Mouse (Mus musculus): Measurements from ENCODE around the gene Gm11172. TPM values are rescaled to one million over a fixed set of nuclear protein-coding genes. Genes with fewer than 3 reads are reported as not detected.
"Not testable (repeated sequence)": the region's sequence is repeated elsewhere in the genome, so short reads cannot be mapped to it uniquely, and the experiment has no call there.

Gene Gm11172
- polyA plus RNA-seq, 1 experiment from 2014 or later: not detected

DNA sequence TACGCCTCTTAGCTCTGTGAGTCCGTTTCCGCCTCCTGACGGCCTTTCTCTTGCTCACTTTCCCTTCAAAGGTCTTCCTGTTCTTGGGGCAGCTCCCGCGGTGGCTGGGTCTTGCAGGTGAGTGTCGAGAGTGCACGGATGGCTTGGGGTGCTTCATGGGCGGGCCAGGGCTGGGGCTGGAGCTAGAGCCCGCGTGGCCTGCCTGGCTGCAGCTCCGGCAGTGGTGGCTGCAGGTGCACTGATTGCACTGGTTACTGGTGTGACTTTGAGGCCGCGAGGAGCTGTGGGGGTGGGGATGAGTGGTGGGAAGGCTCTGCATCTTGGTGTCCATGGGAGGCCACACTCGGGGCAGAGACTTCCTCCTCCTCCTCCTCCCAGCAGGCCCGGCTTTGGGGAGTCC lies 24.4 kb upstream of the Gm11172 start, which contains the start of gene Tnp2:
Gene Tnp2 (minus strand): TSS at position 390 of the 400 bp plus-strand sequence.
- Histone ChIP-seq H3K9me3 (replicated peaks) (no peaks in the 10 kb centered on the region), H3K4me3 (no peak within 1 kb of the TSS), H3K36me3 (no peaks in the 10 kb centered on the region), H3K27ac (0 out of 2 replicates have a peak within 1 kb of the TSS, but pooled peaks have one; percentile 12), H3K27me3 (ENCODE audit: low read depth, poor library complexity, severe bottlenecking) (peaks cover 8% of the 10 kb centered on the region), H3K4me1 (peaks cover 47% of the 10 kb centered on the region)
- 44% methylated on average over 16 of the region's 16 CpGs for whole genome bisulfite sequencing
- DNase-seq (ENCODE audit: low spot score): no peak

DNA sequence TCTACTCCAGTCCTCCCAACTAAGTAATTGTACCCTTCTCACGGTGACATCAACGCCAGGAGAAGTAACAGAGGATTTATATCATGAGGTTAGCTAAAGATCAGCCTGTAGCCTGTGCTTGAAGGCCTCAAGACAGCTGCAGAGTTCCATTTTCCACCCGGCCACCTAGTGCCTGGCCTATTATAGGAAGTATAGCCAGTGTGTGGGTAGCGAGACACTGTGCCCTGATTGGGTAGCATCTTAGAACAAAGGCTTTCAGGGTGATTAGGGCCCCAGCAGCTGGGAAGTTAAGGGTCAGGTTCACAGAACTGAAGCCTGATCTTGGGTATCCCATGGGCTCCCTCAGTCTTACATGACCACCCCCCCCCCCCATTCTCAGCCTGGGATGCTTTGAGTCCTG lies 23.8 kb upstream of the Gm11172 start:
- no peaks in the 10 kb centered on the region for H3K36me3 ChIP-seq
- 47% methylated on average over 4 of the region's 4 CpGs for WGBS
- no peaks in the 10 kb centered on the region for H3K9me3 ChIP-seq (replicated peaks)
- H3K4me3 ChIP-seq: no peak overlapping the region
- no peak for DNase-seq (ENCODE audit: low spot score)
- H3K27me3 ChIP-seq (ENCODE audit: low read depth, poor library complexity, severe bottlenecking): peaks cover 2% of the 10 kb centered on the region; the same call in 1 of the 2 replicates
- no peak overlapping the region for H3K27ac ChIP-seq
- H3K4me1 ChIP-seq: peaks cover 42% of the 10 kb centered on the region

DNA sequence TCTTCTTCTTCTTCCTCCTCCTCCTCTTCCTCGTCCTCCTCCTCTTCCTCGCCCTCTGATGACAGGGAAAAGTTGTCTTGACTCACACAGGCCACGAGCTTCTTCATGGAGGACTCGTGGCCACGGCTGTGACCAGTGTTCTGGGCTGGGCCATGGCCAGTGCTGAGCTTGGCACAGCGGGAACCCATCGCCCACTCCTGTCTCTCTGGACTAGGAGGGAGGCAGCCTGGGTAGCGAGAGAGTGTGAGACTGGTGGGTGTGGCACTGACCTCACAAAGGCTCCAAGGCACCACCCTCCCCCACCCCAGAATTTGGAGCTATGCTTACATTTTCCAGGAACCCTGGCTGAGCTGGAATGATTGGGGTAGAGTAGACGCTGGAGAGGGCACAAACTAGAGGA lies 22.0 kb upstream of the Gm11172 start, which contains the start of gene Prm3:
Gene Prm3 (minus strand): TSS at position 213 of the 400 bp plus-strand sequence.
- Histone ChIP-seq H3K4me3 (no peak within 1 kb of the TSS), H3K9me3 (replicated peaks) (no peaks in the 10 kb centered on the region), H3K36me3 (no peaks in the 10 kb centered on the region), H3K27ac (no peak within 1 kb of the TSS), H3K27me3 (ENCODE audit: low read depth, poor library complexity, severe bottlenecking) (peaks cover 14% of the 10 kb centered on the region), H3K4me1 (peaks cover 28% of the 10 kb centered on the region)
- 76% methylated on average over 9 of the region's 9 CpGs for WGBS
- no peak for DNase-seq (ENCODE audit: low spot score)

DNA sequence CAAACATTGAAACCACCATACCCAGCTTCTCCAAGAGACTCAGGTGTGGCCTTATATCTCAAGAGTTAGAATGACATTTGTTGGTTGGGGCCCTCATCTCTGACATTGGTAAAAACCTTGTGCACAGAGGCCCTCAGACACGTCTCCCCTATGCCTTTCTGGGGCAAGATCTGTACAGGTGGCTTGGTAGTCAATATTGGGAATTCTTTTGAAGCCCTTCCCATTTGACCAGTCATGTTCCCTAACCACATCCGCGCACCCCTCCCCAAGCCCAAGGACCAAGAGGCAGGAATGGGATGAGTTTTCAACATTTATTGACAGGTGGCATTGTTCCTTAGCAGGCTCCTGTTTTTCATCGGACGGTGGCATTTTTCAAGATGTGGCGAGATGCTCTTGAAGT lies 16.7 kb upstream of the Gm11172 start, which contains the start of gene Prm2:
Gene Prm2 (minus strand): TSS at position 101 of the 400 bp plus-strand sequence.
- no peak within 1 kb of the TSS for H3K4me3 ChIP-seq
- 84% methylated on average over 6 of the region's 6 CpGs for WGBS
- no peaks in the 10 kb centered on the region for H3K36me3 ChIP-seq
- H3K4me1 ChIP-seq: peaks cover 4% of the 10 kb centered on the region
- H3K27ac ChIP-seq: no peak within 1 kb of the TSS
- no peaks in the 10 kb centered on the region for H3K9me3 ChIP-seq (replicated peaks)
- peaks cover 32% of the 10 kb centered on the region for H3K27me3 ChIP-seq (ENCODE audit: low read depth, poor library complexity, severe bottlenecking)
- no peak for DNase-seq (ENCODE audit: low spot score)

GRCm38 (mm10) chr16:10802420-10802819 lies 10.3 kb upstream of the Gm11172 start:
- WGBS: 95% methylated on average over 3 of the region's 3 CpGs
- H3K4me1 ChIP-seq: peaks cover 18% of the 10 kb centered on the region
- H3K27ac ChIP-seq; H3K36me3 ChIP-seq; H3K27me3 ChIP-seq (ENCODE audit: low read depth, poor library complexity, severe bottlenecking); DNase-seq (ENCODE audit: low spot score); H3K9me3 ChIP-seq (replicated peaks); H3K4me3 ChIP-seq: not testable (repeated sequence)

- Histone ChIP-seq H3K27me3 (ENCODE audit: low read depth, poor library complexity, severe bottlenecking) (no peaks in the 10 kb centered on the region), H3K9me3 (replicated peaks) (no peaks in the 10 kb centered on the region), H3K4me3 (no peak within 1 kb of the TSS), H3K27ac (no peak within 1 kb of the TSS), H3K36me3 (no peaks in the 10 kb centered on the region), H3K4me1 (peaks cover 15% of the 10 kb centered on the region)
- DNase-seq (ENCODE audit: low spot score): no peak
- WGBS: 80% methylated on average over 10 of the region's 10 CpGs
These were observed 6.8 kb upstream of the Gm11172 start, which contains the start of gene Prm1 for GRCm38 (mm10) chr16:10805789-10806527. TSS of gene Prm1 (minus strand) at chr16:10805839.

DNA sequence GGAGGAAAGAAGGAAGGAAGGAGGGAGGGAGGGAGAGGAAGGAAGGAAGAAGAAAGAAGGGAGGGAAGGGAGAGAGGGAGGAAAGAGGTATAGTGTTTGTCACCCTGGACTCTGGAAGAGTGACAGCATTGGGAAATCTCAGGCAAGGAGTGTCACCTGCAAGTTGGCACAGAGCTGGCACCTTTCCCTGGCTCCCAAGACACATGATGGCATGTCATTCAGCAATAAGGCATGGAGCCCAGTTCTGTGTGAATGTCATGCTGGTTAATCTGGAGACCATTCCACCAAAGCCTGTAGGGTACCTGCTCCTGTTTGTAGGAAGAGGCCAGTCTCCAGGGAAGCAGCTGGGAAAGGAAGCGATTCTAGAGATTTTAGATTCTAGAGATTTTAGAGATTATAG lies 2.3 kb upstream of the Gm11172 start:
- Histone ChIP-seq H3K27ac (no peak overlapping the region), H3K4me3 (no peak overlapping the region), H3K36me3 (no peaks in the 10 kb centered on the region), H3K27me3 (ENCODE audit: low read depth, poor library complexity, severe bottlenecking) (no peaks in the 10 kb centered on the region), H3K9me3 (replicated peaks) (no peaks in the 10 kb centered on the region), H3K4me1 (peaks cover 20% of the 10 kb centered on the region)
- 79% methylated on average over 1 of the region's 1 CpGs for WGBS
- DNase-seq (ENCODE audit: low spot score): no peak

- Histone ChIP-seq H3K9me3 (replicated peaks) (no peaks in the 10 kb centered on the region), H3K4me3 (no peak overlapping the region), H3K27me3 (ENCODE audit: low read depth, poor library complexity, severe bottlenecking) (no peaks in the 10 kb centered on the region), H3K36me3 (no peaks in the 10 kb centered on the region), H3K27ac (no peak overlapping the region), H3K4me1 (peaks cover 9% of the 10 kb centered on the region; the same call in 1 of the 2 replicates)
- WGBS: 79% methylated on average over 4 of the region's 4 CpGs
- no peak for DNase-seq (ENCODE audit: low spot score)
These were observed 1.0 kb downstream of the Gm11172 start for GRCm38 (mm10) chr16:10813726-10814125.

DNA sequence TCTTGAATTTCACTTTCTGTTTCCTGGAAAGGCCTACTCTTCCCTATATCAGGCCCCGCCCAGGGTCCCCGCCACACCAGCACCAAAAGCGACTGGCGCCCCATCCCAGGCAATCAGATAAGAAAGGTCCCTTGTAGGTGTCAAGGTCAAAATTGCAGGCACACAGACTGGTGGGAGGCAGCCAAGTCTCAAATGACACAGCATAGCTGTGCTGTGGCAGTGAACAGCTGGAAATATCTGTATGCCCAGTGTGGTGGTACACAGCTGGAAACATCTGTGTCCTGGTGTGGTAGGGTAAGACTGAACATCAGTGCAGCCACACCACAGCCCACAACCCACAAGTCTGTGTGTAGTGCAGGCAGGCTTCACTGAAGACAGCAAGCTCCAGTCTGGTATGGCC lies 2.1 kb downstream of the Gm11172 start:
- Histone ChIP-seq H3K9me3 (replicated peaks) (no peaks in the 10 kb centered on the region), H3K27me3 (ENCODE audit: low read depth, poor library complexity, severe bottlenecking) (no peaks in the 10 kb centered on the region), H3K4me1 (peaks cover 9% of the 10 kb centered on the region; the same call in 1 of the 2 replicates), H3K36me3 (no peaks in the 10 kb centered on the region), H3K4me3 (no peak overlapping the region), H3K27ac (no peak overlapping the region)
- WGBS: 75% methylated on average over 4 of the region's 4 CpGs
- DNase-seq (ENCODE audit: low spot score): no peak

DNA sequence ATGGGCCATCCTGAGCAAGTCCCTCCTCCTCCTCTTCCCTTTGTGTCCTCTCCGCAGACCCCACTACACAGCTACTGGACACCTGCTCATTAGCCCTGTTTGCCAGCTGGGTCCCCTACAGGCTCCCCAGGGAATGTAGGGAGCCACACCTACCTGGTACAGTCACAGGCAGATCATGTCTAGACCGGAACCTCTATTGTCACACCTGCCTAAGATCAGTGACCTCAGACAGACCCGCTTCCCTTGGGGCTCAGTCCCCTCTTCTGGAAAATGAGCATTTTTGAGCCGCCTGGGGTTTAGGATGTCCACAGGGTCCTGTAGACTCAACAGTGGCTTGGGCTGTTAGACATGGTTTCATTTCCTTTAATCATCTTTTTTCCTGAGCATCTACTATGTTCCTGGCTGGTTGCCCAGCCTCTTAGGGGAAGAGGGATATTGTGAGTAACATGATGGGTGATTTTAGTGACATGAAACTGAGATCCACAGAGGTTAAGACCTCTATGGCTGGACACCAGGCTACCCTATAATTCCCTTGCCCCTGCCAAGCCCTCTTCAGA lies 5.9 kb downstream of the Gm11172 start:
- Histone ChIP-seq H3K4me3 (no peak overlapping the region), H3K27ac (no peak overlapping the region), H3K4me1 (peaks cover 13% of the 10 kb centered on the region), H3K9me3 (replicated peaks) (no peaks in the 10 kb centered on the region), H3K27me3 (ENCODE audit: low read depth, poor library complexity, severe bottlenecking) (no peaks in the 10 kb centered on the region), H3K36me3 (no peaks in the 10 kb centered on the region)
- 89% methylated on average over 4 of the region's 4 CpGs for WGBS
- DNase-seq (ENCODE audit: low spot score): no peak

DNA sequence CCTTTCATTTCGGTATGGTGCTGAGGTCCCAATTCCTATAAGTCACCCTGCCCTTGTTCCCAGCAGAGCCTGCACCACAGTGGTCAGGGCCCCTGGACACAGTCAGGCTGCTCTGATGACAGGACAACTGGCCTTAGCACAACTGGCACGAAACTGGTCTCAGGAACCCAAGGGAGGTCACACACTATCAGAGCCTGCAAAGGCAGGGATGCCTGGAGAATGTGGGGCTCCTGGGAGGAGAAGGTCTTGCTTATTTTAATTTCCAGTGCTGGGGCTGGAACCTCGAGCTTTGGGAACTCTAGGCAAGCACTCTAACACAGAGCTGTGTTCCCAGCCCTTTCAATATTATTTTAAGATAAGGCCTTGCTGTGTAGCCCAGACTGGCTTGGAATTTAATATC lies 7.3 kb downstream of the Gm11172 start:
- Histone ChIP-seq H3K4me3 (no peak overlapping the region), H3K9me3 (replicated peaks) (no peaks in the 10 kb centered on the region), H3K36me3 (no peaks in the 10 kb centered on the region), H3K4me1 (peaks cover 9% of the 10 kb centered on the region), H3K27ac (no peak overlapping the region), H3K27me3 (ENCODE audit: low read depth, poor library complexity, severe bottlenecking) (no peaks in the 10 kb centered on the region)
- 82% methylated on average over 3 of the region's 3 CpGs for WGBS
- DNase-seq (ENCODE audit: low spot score): no peak

GRCm38 (mm10) chr16:10821387-10821786 lies 8.7 kb downstream of the Gm11172 start:
- 69% methylated on average over 4 of the region's 4 CpGs for WGBS
- Histone ChIP-seq H3K4me3 (no peak overlapping the region), H3K4me1 (peaks cover 10% of the 10 kb centered on the region), H3K36me3 (no peaks in the 10 kb centered on the region), H3K27me3 (ENCODE audit: low read depth, poor library complexity, severe bottlenecking) (no peaks in the 10 kb centered on the region), H3K9me3 (replicated peaks) (no peaks in the 10 kb centered on the region), H3K27ac (peak overlapping the region; percentile 33; the same call in 1 of the 2 replicates)
- no peak for DNase-seq (ENCODE audit: low spot score)

DNA sequence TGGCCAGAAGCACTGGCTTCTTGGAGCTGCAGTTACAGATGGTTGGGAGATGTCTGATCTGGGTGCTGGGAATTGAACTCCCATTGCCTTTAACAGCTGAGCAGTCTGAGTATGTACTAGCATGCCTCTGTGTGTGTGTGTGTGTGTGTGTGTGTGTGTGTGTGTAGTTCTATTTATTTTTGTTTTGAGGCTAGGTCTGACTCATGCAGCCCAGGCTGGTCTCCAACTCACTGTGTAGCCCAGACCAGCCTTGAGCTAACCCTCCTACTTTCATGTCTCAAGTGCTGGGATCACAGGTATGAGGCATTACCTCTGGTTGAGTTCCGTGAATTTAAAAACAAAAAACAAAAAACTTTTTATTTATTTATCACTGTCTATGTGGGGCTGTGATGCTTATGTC lies 11.8 kb downstream of the Gm11172 start:
- H3K27ac ChIP-seq: no peak overlapping the region
- H3K4me1 ChIP-seq: peaks cover 20% of the 10 kb centered on the region
- 98% methylated on average over 1 of the region's 1 CpGs for WGBS
- no peaks in the 10 kb centered on the region for H3K27me3 ChIP-seq (ENCODE audit: low read depth, poor library complexity, severe bottlenecking)
- DNase-seq (ENCODE audit: low spot score): no peak
- no peaks in the 10 kb centered on the region for H3K9me3 ChIP-seq (replicated peaks)
- no peaks in the 10 kb centered on the region for H3K36me3 ChIP-seq
- no peak overlapping the region for H3K4me3 ChIP-seq
